Mouse (Mus musculus) liver, embryonic 11.5 days (tissue): ENCODE results near the gene Gtf3c2. TPM values are rescaled to one million over a fixed set of nuclear protein-coding genes. Genes with fewer than 3 reads are reported as not detected.

ENCODE experiments used
- ATAC-seq: fragments of 200-750 bp; cut with Nextera tagmentation; replicated peaks from 2 replicates; pipeline ENCODE4 v1.8.0; 2017; ENCODE audit warnings: moderate number of reproducible peaks, mild to moderate bottlenecking, moderate TSS enrichment, moderate library complexity; ENCODE audit not compliant: low FRiP score
- DNase-seq: peaks from one replicate; pipeline ENCODE4 v3.0.0-alpha.2; 2017; ENCODE audit warnings: low spot score
- H3K27ac ChIP-seq: fragments of 300-500 bp; sonication (generic); 2 replicates; pipeline ENCODE4 v1.5.1; 2014; ENCODE audit warnings: mild to moderate bottlenecking, low read depth, low read length, control low read depth
- H3K27me3 ChIP-seq: fragments of 300-500 bp; sonication (generic); replicated peaks from 2 replicates; pipeline ENCODE4 v1.6.1; 2014; ENCODE audit warnings: low read length, mixed read lengths; ENCODE audit not compliant: control insufficient read depth, insufficient read depth
- H3K36me3 ChIP-seq: fragments of 300-500 bp; sonication (generic); 2 replicates; pipeline ENCODE4 v1.6.1; 2014; ENCODE audit warnings: mild to moderate bottlenecking, low read length, moderate library complexity, mixed read lengths; ENCODE audit not compliant: control insufficient read depth, insufficient read depth
- H3K4me1 ChIP-seq: fragments of 300-500 bp; sonication (generic); replicated peaks from 2 replicates; pipeline ENCODE4 v1.6.1; 2014; ENCODE audit warnings: low read length, mixed read lengths; ENCODE audit not compliant: control insufficient read depth, insufficient read depth
- H3K4me2 ChIP-seq: fragments of 300-500 bp; sonication (generic); 2 replicates; pipeline ENCODE4 v1.6.1; 2014; ENCODE audit warnings: mild to moderate bottlenecking, control low read depth, moderate library complexity
- H3K4me3 ChIP-seq: fragments of 300-500 bp; sonication (generic); 2 replicates; pipeline ENCODE4 v1.5.1; 2014; ENCODE audit warnings: low read depth, low read length, control low read depth
- H3K9ac ChIP-seq: fragments of 300-500 bp; sonication (generic); 2 replicates; pipeline ENCODE4 v1.6.1; 2014; ENCODE audit warnings: low read depth, low read length, control low read depth
- H3K9me3 ChIP-seq: fragments of 300-500 bp; sonication (generic); 2 replicates; pipeline ENCODE4 v1.6.1; 2016; ENCODE audit warnings: low read length, inconsistent platforms, mixed read lengths; ENCODE audit not compliant: control insufficient read depth
- WGBS: fragments of 180-500 bp; shearing (Covaris S2); extraction: QIAGEN DNeasy Blood & Tissue Kit; methylation state at CpG from one replicate; pipeline ENCODE4 v1.1.7; 2014; 5-methylcytosine and 5-hydroxymethylcytosine counted together
- polyA plus RNA-seq: library from polyadenylated mRNA; unstranded; fragments of >200 nt; fragmentation: Nextera tagmentation; extraction: Ambion mirVana; gene quantifications from 2 replicates; pipeline ENCODE4 v1.2.1, GENCODE M21; 2014

Gene Gtf3c2
- polyA plus RNA-seq, 1 experiment from 2014 or later = 77.2 TPM

DNA sequence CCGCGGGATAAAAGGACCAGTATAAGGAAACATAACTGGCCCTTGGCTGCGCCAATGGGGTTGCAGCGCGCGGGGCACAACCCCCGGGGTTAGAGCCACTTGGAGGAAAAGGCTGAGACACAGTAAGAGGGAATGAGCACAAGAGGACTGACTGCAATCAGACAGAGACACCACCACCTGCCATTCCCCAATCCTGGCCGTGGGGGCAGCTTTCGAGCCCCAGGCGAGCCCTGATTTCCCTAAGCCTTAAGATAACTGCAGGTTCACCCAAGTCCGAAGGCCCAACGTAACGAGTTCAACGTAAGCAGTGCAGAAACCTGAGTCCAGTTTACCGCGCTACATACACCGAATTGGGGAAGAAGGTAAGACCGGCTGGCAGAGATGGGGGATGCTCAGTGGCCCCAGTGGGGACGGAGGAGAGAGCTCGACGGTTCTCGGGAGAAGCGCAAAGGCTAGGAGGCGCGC, 611 bp downstream of the Gtf3c2 start:
- Histone ChIP-seq H3K4me2 (peak overlapping the region; percentile 91), H3K4me3 (peak overlapping the region; percentile 96), H3K9me3 (no peaks in the 10 kb centered on the region), H3K27me3 (no peaks in the 10 kb centered on the region), H3K27ac (peak overlapping the region; percentile 99), H3K9ac (peak overlapping the region; percentile 95), H3K36me3 (no peaks in the 10 kb centered on the region; the same call in 1 of the 2 replicates), H3K4me1 (peaks cover 6% of the 10 kb centered on the region; the same call in 1 of the 2 replicates)
- under 1% methylated on average over 25 of the region's 25 CpGs for WGBS
- no peak for DNase-seq
- peak; percentile 67 for ATAC-seq

DNA sequence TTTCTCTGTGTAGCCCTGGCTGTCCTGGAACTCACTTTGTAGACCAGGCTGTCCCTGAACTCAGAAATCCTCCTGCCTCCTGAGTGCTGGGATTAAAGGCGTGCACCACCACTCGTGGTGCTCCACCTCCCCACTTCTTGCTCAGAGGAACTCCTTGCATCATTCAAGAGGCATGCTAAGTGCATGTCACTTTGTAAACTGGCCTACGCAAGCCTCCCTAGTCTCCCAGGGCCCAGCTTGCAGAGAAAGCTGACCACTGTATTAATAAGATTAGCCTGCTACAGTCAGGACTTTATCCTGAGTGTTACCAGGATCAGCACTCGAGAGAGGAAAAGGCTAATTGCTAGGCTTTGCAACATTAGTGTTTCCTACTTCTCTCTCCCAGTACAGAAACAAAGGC, 11.3 kb downstream of the Gtf3c2 start:
- Histone ChIP-seq H3K9me3 (no peaks in the 10 kb centered on the region), H3K4me3 (no peak overlapping the region), H3K27ac (no peak overlapping the region), H3K36me3 (peaks cover 70% of the 10 kb centered on the region), H3K9ac (no peak overlapping the region), H3K4me2 (no peak overlapping the region), H3K27me3 (no peaks in the 10 kb centered on the region), H3K4me1 (no peaks in the 10 kb centered on the region)
- ATAC-seq (no peak), DNase-seq (no peak)
- 91% methylated on average over 4 of the region's 4 CpGs for WGBS

DNA sequence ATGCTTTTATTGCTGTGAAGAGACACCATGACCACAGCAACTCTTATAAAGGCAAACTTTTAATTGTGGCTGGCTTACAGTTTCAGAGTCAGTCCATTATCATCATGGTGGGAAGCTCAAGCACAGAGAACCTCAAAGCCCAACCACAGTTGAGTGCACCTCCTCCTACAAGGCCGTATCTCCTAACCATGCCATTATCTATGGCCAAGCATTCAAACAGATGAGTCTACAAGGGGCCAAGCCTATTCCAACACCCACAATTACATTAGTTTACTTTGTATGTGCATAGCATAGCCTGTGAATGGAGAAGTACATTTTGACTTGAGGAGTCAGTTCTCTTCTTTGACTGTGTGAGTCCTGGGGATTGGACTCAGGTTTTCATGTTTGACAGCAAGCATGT, 15.1 kb downstream of the Gtf3c2 start:
- peak; percentile 82 for ATAC-seq
- H3K9ac ChIP-seq = no peak overlapping the region
- H3K4me2 ChIP-seq = no peak overlapping the region; the same call in 1 of the 2 replicates
- no peak overlapping the region for H3K4me3 ChIP-seq
- DNase-seq = no peak
- no peaks in the 10 kb centered on the region for H3K27me3 ChIP-seq
- no peak overlapping the region for H3K27ac ChIP-seq
- H3K36me3 ChIP-seq = peaks cover 60% of the 10 kb centered on the region
- no peaks in the 10 kb centered on the region for H3K4me1 ChIP-seq
- WGBS = 58% methylated on average over 1 of the region's 1 CpGs
- H3K9me3 ChIP-seq = no peaks in the 10 kb centered on the region

DNA sequence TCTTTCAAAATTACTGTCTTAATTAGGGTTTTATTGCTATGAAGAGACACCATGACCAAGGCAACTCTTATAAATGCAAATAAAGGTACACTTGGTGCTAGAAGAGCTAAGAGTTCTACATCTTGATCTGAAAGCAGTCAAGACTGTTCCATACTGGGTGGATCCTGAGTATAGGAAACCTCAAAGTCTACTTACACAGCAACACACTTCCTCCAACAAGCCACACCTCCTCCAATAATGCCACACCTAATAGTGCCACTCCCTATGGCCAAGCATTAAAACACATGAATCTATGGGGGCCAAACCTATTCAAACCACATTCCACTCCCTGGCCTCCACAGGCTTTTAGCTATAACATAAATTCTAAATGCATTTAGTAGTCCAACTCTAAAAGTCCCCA, 17.5 kb downstream of the Gtf3c2 start:
- no peak overlapping the region for H3K4me2 ChIP-seq
- H3K27me3 ChIP-seq = no peaks in the 10 kb centered on the region
- no peaks in the 10 kb centered on the region for H3K9me3 ChIP-seq
- no peak overlapping the region for H3K27ac ChIP-seq
- ATAC-seq (peak; percentile 69), DNase-seq (no peak)
- no peak overlapping the region for H3K9ac ChIP-seq
- H3K4me1 ChIP-seq = no peaks in the 10 kb centered on the region
- H3K36me3 ChIP-seq = peaks cover 59% of the 10 kb centered on the region
- H3K4me3 ChIP-seq = no peak overlapping the region

DNA sequence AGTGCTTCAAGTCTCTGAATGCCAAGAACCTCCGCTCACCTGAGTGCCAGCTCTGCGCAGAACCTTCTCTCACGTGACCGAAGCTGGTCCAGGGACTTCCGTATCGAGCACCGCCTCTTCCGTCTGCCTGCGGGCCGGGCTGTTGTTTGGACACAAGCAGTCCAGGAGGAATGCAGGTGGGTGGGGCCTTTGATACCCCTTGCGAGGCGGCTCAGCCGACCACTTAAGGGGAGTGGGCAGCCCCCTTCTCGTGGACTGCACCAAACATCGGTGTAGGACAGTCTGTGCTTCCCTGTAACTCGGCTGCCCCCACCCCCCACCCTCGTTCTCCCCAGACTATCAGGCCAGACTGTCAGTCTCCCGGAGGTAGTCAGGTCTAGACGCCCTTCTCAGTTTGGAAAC, 25.8 kb downstream of the Gtf3c2 start, which contains the start of gene Mpv17:
TSS of gene Mpv17 (minus strand) at position 100 of the 402 bp plus-strand sequence.
- Histone ChIP-seq H3K27me3 (no peaks in the 10 kb centered on the region), H3K9me3 (no peaks in the 10 kb centered on the region), H3K9ac (peak within 1 kb of the TSS; percentile 67), H3K27ac (no peak within 1 kb of the TSS; the same call in 1 of the 2 replicates), H3K4me1 (peaks cover 3% of the 10 kb centered on the region), H3K4me3 (peak within 1 kb of the TSS; percentile 69), H3K4me2 (peak within 1 kb of the TSS; percentile 89), H3K36me3 (peaks cover 21% of the 10 kb centered on the region)
- under 1% methylated on average over 19 of the region's 19 CpGs for WGBS
- ATAC-seq = peak; percentile 92
- DNase-seq = peak; percentile 81

DNA sequence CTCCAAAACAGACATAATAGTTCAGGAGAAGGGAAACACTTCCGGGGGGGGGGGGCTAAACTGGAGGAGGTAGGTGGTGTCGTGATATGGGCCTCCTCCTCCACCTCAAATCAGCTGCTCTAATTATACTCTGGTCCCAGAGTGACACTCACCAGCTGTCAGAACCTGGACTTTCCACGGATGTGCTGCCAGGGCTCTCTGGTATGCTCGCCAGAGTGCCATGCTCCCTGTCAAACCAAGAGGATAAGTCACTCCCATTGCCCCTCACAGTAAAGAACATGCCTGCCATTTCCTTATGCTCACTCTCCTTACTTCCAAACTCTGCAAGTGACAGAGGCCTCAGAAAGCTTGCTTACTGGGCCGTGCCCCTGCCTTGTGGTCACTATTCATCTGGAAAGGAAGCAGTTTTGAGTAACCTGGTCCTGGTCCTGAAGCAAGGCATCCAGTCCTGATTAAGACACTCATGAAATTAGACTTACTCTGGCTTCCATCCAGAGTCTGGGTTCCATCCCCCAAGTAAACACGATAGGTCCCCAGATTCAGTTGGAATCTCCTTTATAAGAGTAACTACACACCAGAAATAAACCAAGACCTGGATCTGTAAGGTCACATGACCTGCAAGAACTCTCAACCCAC, 26.3 kb downstream of the Gtf3c2 start:
- DNase-seq (no peak), ATAC-seq (peak; percentile 7; the same call in 1 of the 2 replicates)
- Histone ChIP-seq H3K4me2 (peak overlapping the region; percentile 89), H3K4me3 (peak overlapping the region; percentile 69), H3K9ac (peak overlapping the region; percentile 67), H3K27ac (no peak overlapping the region), H3K9me3 (no peaks in the 10 kb centered on the region), H3K36me3 (peaks cover 18% of the 10 kb centered on the region), H3K27me3 (no peaks in the 10 kb centered on the region), H3K4me1 (peaks cover 3% of the 10 kb centered on the region)
- 39% methylated on average over 6 of the region's 6 CpGs for WGBS

DNA sequence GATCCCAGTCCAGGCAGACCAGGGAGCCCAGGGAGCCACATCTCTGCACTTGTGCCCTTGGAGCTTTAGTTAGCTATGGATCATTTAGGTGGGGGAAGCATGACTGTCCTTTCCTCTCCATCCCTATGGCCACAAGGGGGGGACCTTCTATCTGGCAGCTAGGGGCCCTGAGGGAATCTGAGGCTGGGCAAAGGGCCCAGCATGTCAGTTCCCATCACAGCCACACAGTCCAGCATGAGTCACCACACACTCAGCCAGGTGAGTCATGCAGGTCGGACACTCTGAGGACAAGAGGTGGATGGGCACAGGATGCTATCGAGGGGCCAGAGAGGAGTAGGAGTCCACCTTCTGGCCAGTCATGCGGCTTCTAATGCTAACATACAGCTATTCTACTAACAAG, 28.2 kb downstream of the Gtf3c2 start:
- no peaks in the 10 kb centered on the region for H3K27me3 ChIP-seq
- no peak overlapping the region for H3K9ac ChIP-seq

DNA sequence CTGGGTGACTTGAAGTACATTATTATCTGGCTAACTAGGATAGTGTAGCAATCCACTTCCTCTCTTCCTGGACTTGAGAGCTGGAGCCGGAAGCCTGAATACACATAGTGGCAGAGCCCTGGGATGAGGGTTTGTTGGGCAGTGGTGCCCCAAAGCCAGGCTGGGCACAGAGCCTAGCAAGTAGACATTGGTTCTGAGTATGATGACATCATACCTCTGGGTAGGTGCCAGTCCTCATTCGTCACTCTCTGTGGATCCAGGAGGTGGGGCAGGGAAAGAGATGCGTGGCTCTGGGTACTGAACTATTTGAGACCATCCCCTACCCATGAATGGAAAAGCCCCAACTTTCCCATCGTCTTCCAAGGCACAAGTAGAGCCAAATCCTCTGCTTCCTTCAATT, 30.2 kb downstream of the Gtf3c2 start:
- no peak for DNase-seq
- Histone ChIP-seq H3K36me3 (peaks cover 7% of the 10 kb centered on the region), H3K4me1 (peaks cover 3% of the 10 kb centered on the region), H3K9me3 (no peaks in the 10 kb centered on the region), H3K27me3 (no peaks in the 10 kb centered on the region), H3K27ac (no peak overlapping the region), H3K4me3 (no peak overlapping the region), H3K4me2 (no peak overlapping the region), H3K9ac (no peak overlapping the region)
- 85% methylated on average over 4 of the region's 4 CpGs for WGBS
- no peak for ATAC-seq

More for the DNA sequence above, 28.2 kb downstream of the Gtf3c2 start:
- WGBS = 90% methylated on average over 3 of the region's 3 CpGs
- Histone ChIP-seq H3K36me3 (peaks cover 1% of the 10 kb centered on the region), H3K27ac (no peak overlapping the region), H3K4me1 (peaks cover 3% of the 10 kb centered on the region), H3K4me3 (no peak overlapping the region), H3K4me2 (no peak overlapping the region), H3K9me3 (no peaks in the 10 kb centered on the region)
- ATAC-seq = no peak
- no peak for DNase-seq

DNA sequence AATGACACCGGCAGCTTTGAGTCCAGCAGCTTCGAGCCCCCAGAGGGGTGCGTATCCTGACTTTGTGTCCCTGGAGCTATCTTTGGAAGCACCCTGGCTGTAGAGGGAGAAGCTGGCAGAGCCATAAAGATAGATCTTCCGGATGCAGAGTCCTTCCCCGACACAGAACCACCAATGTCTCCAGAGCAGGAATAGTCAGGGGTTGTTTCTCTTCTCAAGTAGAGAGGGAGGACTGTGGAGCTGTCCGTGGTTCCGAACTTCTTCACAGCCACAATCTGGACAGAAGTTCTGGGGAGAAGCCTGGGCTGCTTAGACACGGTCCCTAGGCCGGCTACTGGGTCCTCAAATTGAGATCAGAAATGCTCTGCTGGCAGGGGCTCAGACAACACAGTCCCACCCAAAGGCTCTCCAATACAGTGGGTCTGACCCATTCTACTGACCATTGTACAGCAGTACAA, 40.9 kb downstream of the Gtf3c2 start:
- no peaks in the 10 kb centered on the region for H3K4me1 ChIP-seq
- H3K4me2 ChIP-seq = no peak overlapping the region
- WGBS = 11% methylated on average over 9 of the region's 9 CpGs
- no peak overlapping the region for H3K27ac ChIP-seq
- ATAC-seq (no peak), DNase-seq (no peak)
- H3K27me3 ChIP-seq = peaks cover 59% of the 10 kb centered on the region
- H3K4me3 ChIP-seq = no peak overlapping the region
- H3K9me3 ChIP-seq = no peaks in the 10 kb centered on the region
- no peaks in the 10 kb centered on the region; the same call in 1 of the 2 replicates for H3K36me3 ChIP-seq
- no peak overlapping the region for H3K9ac ChIP-seq
